Mouse (Mus musculus): Measurements from ENCODE around the gene Rps16. TPM values are rescaled to one million over a fixed set of nuclear protein-coding genes. Genes with fewer than 3 reads are reported as not detected.

Gene Rps16
- polyA plus RNA-seq, 1 experiment from 2014 or later: 1,198 TPM

GRCm38 (mm10) chr7:28378066-28378690, 27.7 kb downstream of the Rps16 start:
- Histone ChIP-seq H3K4me1 (replicated peaks; ENCODE audit: insufficient read depth, low read length) (peaks cover 41% of the 10 kb centered on the region), H3K4me2 (ENCODE audit: low read length) (peak overlapping the region; percentile 95), H3K27me3 (ENCODE audit: insufficient read depth, low read length) (no peaks in the 10 kb centered on the region), H3K36me3 (ENCODE audit: insufficient read depth, low read length) (peaks cover 8% of the 10 kb centered on the region; the same call in 1 of the 2 replicates), H3K27ac (peak overlapping the region; percentile 98), H3K9ac (ENCODE audit: low read depth, low read length) (peak overlapping the region; percentile 93), H3K9me3 (replicated peaks; ENCODE audit: low read length) (no peaks in the 10 kb centered on the region), H3K4me3 (replicated peaks; ENCODE audit: low read depth, low read length) (peak overlapping the region; percentile 79)
- peak; percentile 63 for DNase-seq (ENCODE audit: low spot score)
- no peak for TF ChIP-seq CTCF (IDR thresholded peaks at IDR 0.05; ENCODE audit: low read depth)
- no peak for ATAC-seq (replicated peaks; ENCODE audit: low FRiP score, low read depth)
- WGBS: 11% methylated on average over 32 of the region's 32 CpGs

- Histone ChIP-seq H3K4me2 (ENCODE audit: low read length) (peak overlapping the region; percentile 95), H3K9ac (ENCODE audit: low read depth, low read length) (peak overlapping the region; percentile 93), H3K4me3 (replicated peaks; ENCODE audit: low read depth, low read length) (peak overlapping the region; percentile 79), H3K27me3 (ENCODE audit: insufficient read depth, low read length) (no peaks in the 10 kb centered on the region), H3K36me3 (ENCODE audit: insufficient read depth, low read length) (peaks cover 8% of the 10 kb centered on the region; the same call in 1 of the 2 replicates), H3K9me3 (replicated peaks; ENCODE audit: low read length) (no peaks in the 10 kb centered on the region), H3K27ac (peak overlapping the region; percentile 98), H3K4me1 (replicated peaks; ENCODE audit: insufficient read depth, low read length) (peaks cover 45% of the 10 kb centered on the region)
- WGBS: under 1% methylated on average over 53 of the region's 53 CpGs
- TF ChIP-seq CTCF (IDR thresholded peaks at IDR 0.05; ENCODE audit: low read depth): no peak
- ATAC-seq (replicated peaks; ENCODE audit: low FRiP score, low read depth) (peak; percentile 33), DNase-seq (ENCODE audit: low spot score) (peak; percentile 96)
Observed at GRCm38 (mm10) chr7:28378769-28379651, 28.6 kb downstream of the Rps16 start.

GRCm38 (mm10) chr7:28380237-28381016, 30.0 kb downstream of the Rps16 start, which contains the start of gene Zfp36:
Gene Zfp36 (minus strand): TSS chr7:28380253.
- Histone ChIP-seq H3K9me3 (replicated peaks; ENCODE audit: low read length) (no peaks in the 10 kb centered on the region), H3K4me3 (replicated peaks; ENCODE audit: low read depth, low read length) (peak within 1 kb of the TSS; percentile 79), H3K4me1 (replicated peaks; ENCODE audit: insufficient read depth, low read length) (peaks cover 43% of the 10 kb centered on the region), H3K27me3 (ENCODE audit: insufficient read depth, low read length) (no peaks in the 10 kb centered on the region), H3K4me2 (ENCODE audit: low read length) (peak within 1 kb of the TSS; percentile 95), H3K9ac (ENCODE audit: low read depth, low read length) (peak within 1 kb of the TSS; percentile 93), H3K36me3 (ENCODE audit: insufficient read depth, low read length) (peaks cover 8% of the 10 kb centered on the region; the same call in 1 of the 2 replicates), H3K27ac (peak within 1 kb of the TSS; percentile 98)
- 47% methylated on average over 17 of the region's 17 CpGs for WGBS
- DNase-seq (ENCODE audit: low spot score): no peak
- ATAC-seq (replicated peaks; ENCODE audit: low FRiP score, low read depth): no peak
- TF ChIP-seq CTCF (IDR thresholded peaks at IDR 0.05; ENCODE audit: low read depth): no peak

- no peak for TF ChIP-seq CTCF (IDR thresholded peaks at IDR 0.05; ENCODE audit: low read depth)
- Histone ChIP-seq H3K9ac (ENCODE audit: low read depth, low read length) (peak overlapping the region; percentile 61), H3K4me3 (replicated peaks; ENCODE audit: low read depth, low read length) (peak overlapping the region; percentile 25), H3K27ac (peak overlapping the region; percentile 98), H3K36me3 (ENCODE audit: insufficient read depth, low read length) (peaks cover 13% of the 10 kb centered on the region; the same call in 1 of the 2 replicates), H3K4me1 (replicated peaks; ENCODE audit: insufficient read depth, low read length) (peaks cover 43% of the 10 kb centered on the region), H3K9me3 (replicated peaks; ENCODE audit: low read length) (no peaks in the 10 kb centered on the region), H3K27me3 (ENCODE audit: insufficient read depth, low read length) (no peaks in the 10 kb centered on the region), H3K4me2 (ENCODE audit: low read length) (peak overlapping the region; percentile 65)
- ATAC-seq (replicated peaks; ENCODE audit: low FRiP score, low read depth) (peak; percentile 22), DNase-seq (ENCODE audit: low spot score) (peak; percentile 89)
- 5% methylated on average over 30 of the region's 30 CpGs for WGBS
Observed at GRCm38 (mm10) chr7:28381017-28381790, 30.8 kb downstream of the Rps16 start.

GRCm38 (mm10) chr7:28381938-28382337, 31.5 kb downstream of the Rps16 start:
- peak overlapping the region; percentile 25 for H3K4me3 ChIP-seq (replicated peaks; ENCODE audit: low read depth, low read length)
- H3K36me3 ChIP-seq (ENCODE audit: insufficient read depth, low read length): peaks cover 15% of the 10 kb centered on the region; the same call in 1 of the 2 replicates
- H3K4me1 ChIP-seq (replicated peaks; ENCODE audit: insufficient read depth, low read length): peaks cover 43% of the 10 kb centered on the region
- H3K27ac ChIP-seq: peak overlapping the region; percentile 98
- ATAC-seq (replicated peaks; ENCODE audit: low FRiP score, low read depth): peak; percentile 67
- H3K4me2 ChIP-seq (ENCODE audit: low read length): peak overlapping the region; percentile 65
- peak; percentile 98 for DNase-seq (ENCODE audit: low spot score)
- H3K9ac ChIP-seq (ENCODE audit: low read depth, low read length): peak overlapping the region; percentile 61
- no peaks in the 10 kb centered on the region for H3K9me3 ChIP-seq (replicated peaks; ENCODE audit: low read length)
- under 1% methylated on average over 15 of the region's 20 CpGs for WGBS
- no peak for TF ChIP-seq CTCF (IDR thresholded peaks at IDR 0.05; ENCODE audit: low read depth)
- no peaks in the 10 kb centered on the region for H3K27me3 ChIP-seq (ENCODE audit: insufficient read depth, low read length)

All from kidney, postnatal 0 days (tissue).